Mouse (Mus musculus) c-Kit-positive CD71-negative TER-119-negative erythroid progenitor cells, embryonic 14.5 days (primary cell): ENCODE data around the gene Zdhhc19.

ENCODE experiments used
- DNase-seq: peaks from one replicate; pipeline ENCODE4 v3.0.0-alpha.2; 2013; ENCODE audit warnings: low read depth

The Zdhhc19 gene

DNA sequence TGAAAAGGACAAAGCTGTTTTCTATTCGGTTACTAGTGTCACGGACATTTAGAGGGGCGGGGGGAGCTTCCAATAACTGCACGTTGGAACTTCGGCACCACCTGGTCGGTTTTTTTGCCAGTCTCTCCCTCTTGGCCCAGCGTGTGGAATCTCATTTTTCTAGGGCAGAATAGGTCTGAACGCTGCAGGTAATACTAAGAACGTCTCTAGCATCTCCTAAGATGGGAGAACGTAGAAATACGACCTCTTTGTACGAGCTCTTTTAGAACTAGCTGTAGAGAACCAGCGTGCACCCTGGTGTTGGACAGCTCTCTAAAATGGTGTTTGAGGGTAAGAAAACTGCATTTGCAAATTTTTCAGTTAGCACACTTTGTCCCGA is 113.3 kb downstream of the Zdhhc19 start:
- no peak for DNase-seq

DNA sequence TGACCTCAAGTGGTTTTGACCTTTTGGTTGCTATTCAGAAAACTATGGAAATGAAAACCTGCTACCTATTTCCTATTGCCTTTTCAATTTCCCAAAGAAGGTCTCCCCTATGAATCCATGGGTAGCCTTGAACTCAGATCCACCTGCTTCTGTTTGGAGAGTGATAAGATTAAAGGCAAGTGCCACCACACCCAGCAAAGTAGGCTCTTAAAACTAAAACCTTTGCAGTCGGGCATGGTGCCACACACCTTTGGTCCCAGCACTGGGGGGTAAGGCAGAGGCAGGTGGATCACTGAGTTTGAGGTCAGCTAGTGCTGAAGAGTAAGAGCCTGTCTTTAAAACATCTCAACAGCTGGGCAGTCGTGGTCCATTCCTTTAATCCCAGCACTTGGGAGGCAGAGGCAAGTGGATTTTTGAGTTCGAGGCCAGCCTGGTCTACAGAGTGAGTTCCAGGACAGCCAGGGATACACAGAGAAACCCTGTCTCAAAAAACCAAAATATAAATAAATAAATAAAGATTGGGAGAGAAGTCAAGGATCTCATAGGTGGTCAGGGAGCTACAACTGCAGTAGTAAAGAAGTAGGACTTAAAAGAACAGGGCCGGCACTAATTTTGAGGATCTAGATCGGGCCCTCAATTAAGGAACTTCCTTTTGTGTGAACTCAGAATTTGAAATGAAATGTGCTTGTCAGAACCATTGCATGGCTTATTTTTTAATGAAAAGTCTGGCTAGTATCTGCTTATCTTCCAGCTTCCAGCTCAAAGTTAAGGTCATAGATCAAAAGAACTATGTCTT is 114.6 kb downstream of the Zdhhc19 start:
- no peak for DNase-seq
